Mouse (Mus musculus): ENCODE data around the gene Med26.

DNA sequence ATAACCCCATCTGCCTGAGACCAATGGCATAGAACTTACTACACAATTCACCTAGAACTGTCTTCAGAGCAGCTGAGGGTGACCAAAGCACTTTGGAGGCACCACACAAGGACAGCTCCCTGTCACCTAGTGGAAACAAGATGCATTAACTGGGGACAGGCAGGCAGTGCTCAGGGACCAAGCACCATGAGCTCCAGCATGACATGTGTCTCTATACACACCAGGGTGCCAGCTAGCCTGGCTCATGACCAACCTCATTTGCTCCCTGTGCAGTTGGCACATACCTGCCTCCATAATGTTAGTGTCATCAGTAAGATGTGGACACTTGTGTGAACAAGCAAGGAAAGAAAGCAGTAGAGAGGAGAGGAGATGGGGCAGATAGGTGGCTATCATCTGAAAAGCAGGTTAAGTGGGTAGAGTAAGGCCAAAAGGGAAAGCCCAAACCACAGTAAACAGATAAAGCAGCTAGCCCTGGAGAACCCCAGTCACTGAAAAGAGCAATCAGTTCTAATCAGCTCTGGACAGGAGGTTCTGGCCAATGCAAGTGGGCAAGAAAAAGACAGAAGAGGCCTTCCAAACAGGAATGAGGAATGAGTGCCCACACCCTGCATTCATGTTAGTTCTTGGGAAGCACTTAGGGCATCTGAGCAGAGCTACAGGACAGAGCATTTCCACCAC is 43.3 kb downstream of the Med26 start:
- TF ChIP-seq ZNF384 (IDR thresholded peaks at IDR 0.05; ENCODE audit: low read depth, low read length) (no peak), CHD2 (IDR thresholded peaks at IDR 0.05; ENCODE audit: low read depth, low read length) (no peak), ZC3H11A (IDR thresholded peaks at IDR 0.05; ENCODE audit: borderline replicate concordance, low read depth, low read length) (no peak), MAFK (IDR thresholded peaks at IDR 0.05; ENCODE audit: insufficient read depth, low read depth, low read length) (no peak)
